Mouse (Mus musculus) limb, embryonic 14.5 days (tissue): Measurements from ENCODE around the gene Egfr. TPM values are rescaled to one million over a fixed set of nuclear protein-coding genes. Genes with fewer than 3 reads are reported as not detected.

Experiments used
- ATAC-seq: fragments of 200-750 bp; cut with Nextera tagmentation; 2 replicates; pipeline ENCODE4 v1.8.0; 2017; ENCODE audit warnings: low read depth, moderate number of reproducible peaks, moderate TSS enrichment; ENCODE audit not compliant: low FRiP score
- DNase-seq: peaks from one replicate; pipeline ENCODE4 v3.0.0-alpha.2; 2015; ENCODE audit warnings: low spot score
- H3K27ac ChIP-seq: fragments of 300-500 bp; sonication (generic); replicated peaks from 2 replicates; pipeline ENCODE4 v1.5.1; 2014; ENCODE audit warnings: low read depth, mild to moderate bottlenecking, low read length, moderate library complexity, mixed read lengths
- H3K27me3 ChIP-seq: fragments of 300-500 bp; sonication (generic); 2 replicates; pipeline ENCODE4 v1.6.1; 2014; ENCODE audit warnings: low read length, mixed read lengths; ENCODE audit not compliant: control insufficient read depth, insufficient read depth
- H3K36me3 ChIP-seq: fragments of 300-500 bp; sonication (generic); 2 replicates; pipeline ENCODE4 v1.6.1; 2014; ENCODE audit warnings: mild to moderate bottlenecking, low read length, moderate library complexity, mixed read lengths; ENCODE audit not compliant: control insufficient read depth, insufficient read depth
- H3K4me1 ChIP-seq: fragments of 300-500 bp; sonication (generic); 2 replicates; pipeline ENCODE4 v1.6.1; 2014; ENCODE audit warnings: antibody characterized with exemption, low read length, mixed read lengths; ENCODE audit not compliant: control insufficient read depth, insufficient read depth
- H3K4me2 ChIP-seq: fragments of 300-500 bp; sonication (generic); replicated peaks from 2 replicates; pipeline ENCODE4 v1.6.1; 2014; ENCODE audit warnings: low read depth, mild to moderate bottlenecking, low read length, moderate library complexity; ENCODE audit not compliant: severe bottlenecking
- H3K4me3 ChIP-seq: fragments of 300-500 bp; sonication (generic); replicated peaks from 2 replicates; pipeline ENCODE4 v1.5.1; 2014; ENCODE audit warnings: low read length
- H3K9ac ChIP-seq: fragments of 300-500 bp; sonication (generic); 2 replicates; pipeline ENCODE4 v1.6.1; 2014; ENCODE audit warnings: mild to moderate bottlenecking, low read depth, low read length, moderate library complexity; ENCODE audit not compliant: severe bottlenecking
- H3K9me3 ChIP-seq: fragments of 300-500 bp; sonication (generic); 2 replicates; pipeline ENCODE4 v1.6.1; 2016; ENCODE audit warnings: low read length; ENCODE audit not compliant: control insufficient read depth
- POLR2A ChIP-seq: fragments of 200-500 bp; IDR thresholded peaks from 2 replicates; pipeline ENCODE4 v1.8.0; 2012; ENCODE audit warnings: inconsistent platforms, mild to moderate bottlenecking, moderate library complexity, borderline replicate concordance; ENCODE audit not compliant: insufficient read depth, insufficient read length; ENCODE audit errors: extremely low read depth
- WGBS: fragments of 180-500 bp; shearing (Covaris S2); extraction: QIAGEN DNeasy Blood & Tissue Kit; methylation state at CpG from one replicate; pipeline ENCODE4 v1.1.7; 2014; 5-methylcytosine and 5-hydroxymethylcytosine counted together
- polyA plus RNA-seq, 2 experiments: library from polyadenylated mRNA; depleted of rRNA in 1 of 2; stranded (reverse) in 1 of 2; unstranded in 1 of 2; fragments of >200 nt; fragmentation: Nextera tagmentation in 1 of 2; extraction: Ambion mirVana in 1 of 2; gene quantifications; 2 replicates each; pipeline versions ENCODE4 v1.2.1 to v1.2.3; 2012 to 2014

Gene Egfr
- polyA plus RNA-seq, 2 experiments = 19.8 to 35.8 TPM

DNA sequence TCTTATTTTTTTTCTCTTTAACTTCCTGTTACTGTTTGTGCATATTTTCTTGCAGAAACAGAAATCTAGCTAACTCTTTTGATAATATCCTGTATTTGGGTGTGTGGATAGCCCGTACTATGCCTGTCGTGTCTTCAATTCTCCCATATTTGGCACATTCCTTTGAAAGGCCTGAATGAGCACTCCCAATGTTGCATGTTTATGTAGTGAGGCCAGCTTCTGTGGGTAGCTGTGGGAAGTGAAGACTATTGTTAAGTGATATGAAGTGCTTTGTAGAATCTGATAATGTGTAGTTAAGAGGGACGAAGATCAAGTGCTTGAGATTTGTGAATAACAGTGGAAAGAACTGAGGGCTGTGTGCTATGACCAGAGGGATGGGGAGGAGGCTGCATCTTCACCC is 77.5 kb downstream of the Egfr start:
- DNase-seq (no peak), ATAC-seq (no peak)
- no peak overlapping the region for H3K27ac ChIP-seq
- H3K4me3 ChIP-seq = no peak overlapping the region
- H3K36me3 ChIP-seq = no peaks in the 10 kb centered on the region
- 90% methylated on average over 3 of the region's 3 CpGs for WGBS
- H3K4me2 ChIP-seq = no peak overlapping the region
- no peak overlapping the region for H3K9ac ChIP-seq
- no peaks in the 10 kb centered on the region for H3K9me3 ChIP-seq
- no peak for TF ChIP-seq POLR2A
- no peaks in the 10 kb centered on the region for H3K27me3 ChIP-seq
- H3K4me1 ChIP-seq = peaks cover 10% of the 10 kb centered on the region; the same call in 1 of the 2 replicates

GRCm38 (mm10) chr11:16830531-16831227 is 78.7 kb downstream of the Egfr start:
- DNase-seq (no peak), ATAC-seq (no peak)
- Histone ChIP-seq H3K4me3 (no peak overlapping the region), H3K36me3 (no peaks in the 10 kb centered on the region), H3K4me2 (no peak overlapping the region), H3K4me1 (peaks cover 10% of the 10 kb centered on the region; the same call in 1 of the 2 replicates), H3K9ac (no peak overlapping the region), H3K27ac (no peak overlapping the region), H3K27me3 (no peaks in the 10 kb centered on the region), H3K9me3 (no peaks in the 10 kb centered on the region)
- WGBS = 62% methylated on average over 8 of the region's 8 CpGs
- no peak for TF ChIP-seq POLR2A

DNA sequence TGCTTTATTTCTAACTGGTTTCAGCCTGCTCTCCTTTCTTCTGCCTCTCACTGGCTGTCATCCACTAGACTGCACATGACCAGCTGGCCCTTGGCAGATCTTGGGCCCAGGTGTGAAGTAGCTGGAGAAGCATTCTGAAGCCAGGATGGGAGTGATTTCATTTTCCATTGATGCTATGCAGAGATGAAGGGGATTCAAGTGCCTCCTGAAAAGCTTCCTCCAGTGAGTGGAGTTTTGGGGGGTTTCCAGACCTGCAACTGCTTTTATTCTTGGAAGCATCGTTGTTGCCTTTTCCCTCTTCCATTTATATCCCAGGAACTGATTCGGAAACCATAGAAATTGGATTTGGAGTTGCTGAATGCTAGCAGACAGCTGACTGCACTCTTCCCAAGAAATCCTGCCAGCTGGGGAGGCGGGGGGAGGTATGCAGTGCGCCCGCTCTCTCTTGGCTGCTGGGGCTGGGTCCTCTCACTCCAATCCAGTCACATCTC is 80.0 kb downstream of the Egfr start:
- no peak overlapping the region for H3K4me3 ChIP-seq
- no peaks in the 10 kb centered on the region for H3K36me3 ChIP-seq

GRCm38 (mm10) chr11:16838772-16839171 is 86.8 kb downstream of the Egfr start:
- H3K9me3 ChIP-seq = no peaks in the 10 kb centered on the region
- no peaks in the 10 kb centered on the region for H3K27me3 ChIP-seq
- H3K4me3 ChIP-seq = no peak overlapping the region
- no peak overlapping the region for H3K4me2 ChIP-seq
- no peak for DNase-seq
- TF ChIP-seq POLR2A = no peak
- no peaks in the 10 kb centered on the region for H3K36me3 ChIP-seq
- WGBS = 89% methylated on average over 3 of the region's 3 CpGs
- no peak overlapping the region for H3K9ac ChIP-seq
- ATAC-seq = no peak
- peaks cover 22% of the 10 kb centered on the region for H3K4me1 ChIP-seq
- H3K27ac ChIP-seq = no peak overlapping the region

More for the DNA sequence above, 80.0 kb downstream of the Egfr start:
- DNase-seq (peak; percentile 76), ATAC-seq (peak; percentile 79)
- TF ChIP-seq POLR2A = no peak
- Histone ChIP-seq H3K9ac (no peak overlapping the region), H3K9me3 (no peaks in the 10 kb centered on the region), H3K27ac (peak overlapping the region; percentile 53), H3K4me2 (no peak overlapping the region), H3K4me1 (peaks cover 10% of the 10 kb centered on the region; the same call in 1 of the 2 replicates), H3K27me3 (no peaks in the 10 kb centered on the region)
- WGBS = 55% methylated on average over 5 of the region's 5 CpGs

GRCm38 (mm10) chr11:16842924-16843323 is 90.9 kb downstream of the Egfr start:
- DNase-seq (no peak), ATAC-seq (no peak)
- no peak for TF ChIP-seq POLR2A
- Histone ChIP-seq H3K9ac (no peak overlapping the region), H3K27me3 (no peaks in the 10 kb centered on the region), H3K36me3 (no peaks in the 10 kb centered on the region), H3K4me2 (no peak overlapping the region), H3K4me3 (no peak overlapping the region), H3K4me1 (peaks cover 27% of the 10 kb centered on the region), H3K9me3 (no peaks in the 10 kb centered on the region), H3K27ac (no peak overlapping the region)
- WGBS = 87% methylated on average over 3 of the region's 3 CpGs
